Mouse (Mus musculus) common myeloid progenitor, adult 5-6 weeks (primary cell): Measurements from ENCODE around the gene Crtac1. TPM values are rescaled to one million over a fixed set of nuclear protein-coding genes. Genes with fewer than 3 reads are reported as not detected.
A peak's percentile ranks its signal among the peaks of the same experiment; 100 is the strongest.

ENCODE experiments used
- ATAC-seq: replicated peaks from 2 replicates; pipeline ENCODE4 v1.8.0; 2016; ENCODE audit warnings: low read depth, mild to moderate bottlenecking, moderate TSS enrichment, inconsistent platforms; ENCODE audit not compliant: poor library complexity, severe bottlenecking
- total RNA-seq: library from RNA; stranded (forward); fragments of 200-1000, 187-1606 nt; gene quantifications from 2 replicates; pipeline ENCODE4 v1.2.3, GENCODE M21; 2017

The Crtac1 gene
- total RNA-seq, 1 experiment from 2014 or later: not detected

- no peak for ATAC-seq
Measured at GRCm38 (mm10) chr19:42430981-42431380, 602 bp downstream of the Crtac1 start.

DNA sequence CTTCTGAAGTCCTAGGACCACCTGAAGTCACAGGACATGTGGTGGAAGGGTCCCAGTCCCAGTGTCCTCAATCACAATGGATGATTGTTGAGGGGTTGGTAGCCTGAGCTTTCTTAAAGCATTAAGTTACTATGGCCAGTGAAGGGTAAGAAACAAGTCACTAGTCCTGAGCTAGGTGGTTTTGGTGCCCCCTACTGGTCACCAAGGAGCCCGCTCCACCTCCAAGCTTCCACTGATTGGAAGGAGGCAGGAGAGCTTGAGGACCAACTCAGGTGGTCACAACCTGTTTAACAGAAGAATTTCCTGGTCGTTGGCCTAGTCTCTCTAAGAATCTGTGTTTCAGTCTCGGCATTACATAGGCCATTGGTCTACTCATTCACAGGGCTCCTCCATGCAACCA, 2.2 kb downstream of the Crtac1 start:
- ATAC-seq: peak; percentile 60

- ATAC-seq: no peak
Measured at GRCm38 (mm10) chr19:42425208-42425607, 6.4 kb downstream of the Crtac1 start.

GRCm38 (mm10) chr19:42415042-42415441, 16.5 kb downstream of the Crtac1 start:
- no peak for ATAC-seq

DNA sequence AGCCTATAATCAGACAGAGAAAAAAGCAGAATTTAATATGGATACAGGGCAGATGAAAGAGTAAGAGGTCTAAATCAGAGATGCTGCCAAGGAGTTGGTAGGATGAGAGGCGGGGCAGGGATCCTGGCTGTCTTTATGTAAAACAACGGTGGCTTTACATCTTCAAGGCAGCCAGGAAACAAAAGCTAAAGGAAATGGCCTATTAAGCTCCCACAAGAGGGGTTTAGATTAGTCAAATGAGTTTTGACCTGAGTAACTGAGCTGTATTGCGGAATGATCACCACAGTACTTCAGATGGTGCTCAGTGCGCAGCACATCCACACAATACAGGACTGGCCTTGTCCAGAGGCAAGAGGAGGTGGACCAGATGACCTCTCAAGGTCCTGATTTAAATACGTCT, 21.7 kb downstream of the Crtac1 start:
- ATAC-seq: no peak

- ATAC-seq: no peak
Measured at GRCm38 (mm10) chr19:42409226-42409625, 22.4 kb downstream of the Crtac1 start.

GRCm38 (mm10) chr19:42404364-42404763, 27.2 kb downstream of the Crtac1 start:
- ATAC-seq: no peak

DNA sequence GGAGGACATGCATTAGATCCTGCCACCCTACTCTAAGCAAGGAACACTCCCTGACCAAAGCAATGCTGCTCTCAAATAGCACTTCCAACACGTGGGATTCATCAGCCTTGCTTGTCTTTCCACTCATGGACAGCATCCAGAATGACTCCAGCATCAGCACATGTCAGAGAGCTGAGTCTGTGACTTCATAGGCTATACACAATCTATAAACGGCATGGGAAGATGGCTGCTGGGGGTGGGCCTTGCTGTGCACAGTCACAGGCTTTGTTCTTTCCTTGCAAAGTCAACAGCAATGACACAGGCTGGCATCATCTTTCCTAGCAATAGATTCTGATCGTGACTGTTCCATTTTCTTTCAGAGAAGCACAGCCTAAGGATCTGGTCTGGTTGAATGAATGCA, 31.6 kb downstream of the Crtac1 start:
- ATAC-seq: no peak

GRCm38 (mm10) chr19:42397281-42397680, 34.3 kb downstream of the Crtac1 start:
- no peak for ATAC-seq

DNA sequence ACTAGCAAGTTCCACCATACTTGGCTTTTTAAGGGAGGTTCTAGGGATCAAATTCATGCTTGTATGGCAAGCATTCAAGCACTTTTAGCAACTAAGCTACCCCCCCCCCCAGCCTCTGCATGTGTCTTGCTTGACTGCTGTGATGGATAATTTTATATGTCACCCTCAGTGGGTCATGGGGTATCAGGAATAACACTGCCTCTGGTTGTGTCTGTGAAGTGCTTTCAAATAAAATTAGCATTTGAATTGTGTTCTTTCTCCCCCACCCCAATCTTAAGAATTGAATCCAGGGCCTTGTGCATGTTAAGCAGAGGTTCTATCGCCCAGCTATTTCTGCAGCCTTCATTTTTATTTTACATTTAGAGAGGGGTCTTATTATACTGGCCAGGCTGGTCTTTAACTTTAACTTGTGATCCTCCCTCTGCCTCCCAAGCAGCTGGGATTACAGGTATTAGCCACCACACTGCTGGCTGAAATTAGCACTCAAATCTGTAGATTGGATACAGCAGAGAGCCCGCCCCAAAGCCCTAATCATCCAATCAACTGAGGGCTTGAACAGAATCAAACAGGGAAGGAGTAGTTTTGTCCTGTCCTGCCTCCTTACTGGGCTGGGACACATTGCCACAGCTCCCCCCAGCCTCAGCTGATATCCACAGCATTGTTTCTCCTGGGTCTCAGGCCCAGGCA, 36.6 kb downstream of the Crtac1 start:
- ATAC-seq: no peak

- ATAC-seq: no peak
Measured at GRCm38 (mm10) chr19:42393920-42394319, 37.7 kb downstream of the Crtac1 start.

DNA sequence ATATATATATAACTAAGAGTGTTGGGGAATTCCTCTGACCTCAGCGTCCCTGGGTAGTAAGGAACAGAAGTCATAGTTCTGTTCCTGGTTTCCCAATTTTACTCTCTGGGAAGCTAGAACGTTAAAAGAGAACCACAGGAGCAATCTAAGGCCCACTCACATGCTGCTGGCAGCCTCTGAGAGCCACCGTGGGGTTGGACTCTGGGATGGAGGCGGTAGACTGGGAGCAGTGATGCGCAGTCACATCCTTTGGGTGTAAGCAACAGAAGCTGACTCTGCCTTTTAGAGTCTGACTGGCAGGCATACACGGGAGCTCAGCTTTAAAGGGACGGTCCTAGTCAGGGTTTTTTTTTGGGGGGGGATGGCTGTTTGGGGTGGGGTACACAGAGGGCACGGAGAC, 39.5 kb downstream of the Crtac1 start:
- no peak for ATAC-seq

DNA sequence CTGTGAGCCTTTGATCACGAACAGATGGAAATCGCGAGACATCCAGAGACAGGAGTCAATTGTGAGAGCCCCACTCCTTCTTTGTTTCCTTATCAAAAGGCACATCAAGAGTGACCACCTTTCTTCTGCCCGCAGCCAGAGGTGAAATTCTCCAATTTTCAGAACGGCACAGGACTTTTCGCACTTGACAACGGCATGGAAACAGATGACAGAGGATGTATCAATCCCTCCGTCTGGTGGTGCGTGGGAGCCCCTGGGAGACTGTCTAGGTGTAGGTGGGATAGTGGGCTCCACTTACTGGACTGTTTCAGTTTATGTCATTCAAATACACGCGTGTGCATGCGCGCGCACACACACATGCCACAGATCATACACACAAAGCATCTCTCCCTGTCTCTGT, 42.0 kb downstream of the Crtac1 start:
- ATAC-seq: no peak

GRCm38 (mm10) chr19:42384981-42385598, 46.5 kb downstream of the Crtac1 start:
- no peak for ATAC-seq

GRCm38 (mm10) chr19:42380981-42381373, 50.6 kb downstream of the Crtac1 start:
- no peak for ATAC-seq

DNA sequence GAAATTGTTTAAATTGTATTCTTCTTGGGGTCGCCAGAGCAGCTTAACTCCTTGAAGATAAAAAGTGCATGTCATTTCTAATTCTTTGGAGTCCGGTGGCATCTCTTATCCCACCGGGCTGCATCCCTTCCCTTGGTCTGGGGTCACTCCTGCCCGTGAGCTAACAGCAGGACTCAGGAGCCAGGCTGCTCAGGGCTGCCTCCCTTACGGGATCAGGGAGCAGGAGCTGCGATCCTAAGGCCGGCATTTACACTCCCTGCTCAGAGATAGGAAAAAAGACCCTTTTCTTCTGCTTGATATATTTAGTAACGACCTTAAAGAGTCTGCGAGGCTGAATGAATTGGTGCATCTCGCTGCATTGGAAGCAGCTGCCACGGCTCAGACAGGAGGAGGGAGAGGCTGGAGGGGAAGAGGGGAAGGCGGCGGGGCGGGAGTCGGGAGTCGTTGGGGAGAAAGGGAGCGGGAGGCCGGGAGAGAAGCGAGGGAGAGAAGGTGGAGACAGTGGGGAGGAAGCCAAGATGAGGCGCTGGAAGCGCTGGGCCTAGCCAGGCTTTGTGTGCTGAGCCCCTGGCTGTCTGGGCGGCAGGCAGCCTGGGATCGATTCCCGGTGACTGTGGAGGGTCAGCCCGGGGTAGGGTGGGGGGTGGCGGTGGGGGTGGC, 51.1 kb downstream of the Crtac1 start:
- no peak for ATAC-seq

DNA sequence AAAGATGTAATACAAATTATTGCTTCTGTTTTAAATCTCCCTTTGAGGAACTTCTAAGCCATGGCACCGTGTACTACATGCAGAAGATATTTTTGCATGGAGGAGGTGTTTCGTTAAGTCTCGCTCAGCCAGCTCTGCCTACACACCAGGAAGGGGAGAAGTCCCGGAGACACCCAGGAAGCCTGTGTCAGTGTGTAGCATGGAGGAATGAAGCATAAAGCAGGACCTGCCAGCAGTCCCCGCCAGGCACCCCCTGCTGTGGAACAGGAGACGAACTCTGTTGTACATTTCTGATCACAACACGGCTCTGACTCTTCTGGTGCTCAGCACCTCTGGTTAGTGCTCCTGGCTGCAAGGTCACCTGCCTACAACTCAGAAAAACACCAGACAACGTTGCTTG, 51.8 kb downstream of the Crtac1 start:
- no peak for ATAC-seq

DNA sequence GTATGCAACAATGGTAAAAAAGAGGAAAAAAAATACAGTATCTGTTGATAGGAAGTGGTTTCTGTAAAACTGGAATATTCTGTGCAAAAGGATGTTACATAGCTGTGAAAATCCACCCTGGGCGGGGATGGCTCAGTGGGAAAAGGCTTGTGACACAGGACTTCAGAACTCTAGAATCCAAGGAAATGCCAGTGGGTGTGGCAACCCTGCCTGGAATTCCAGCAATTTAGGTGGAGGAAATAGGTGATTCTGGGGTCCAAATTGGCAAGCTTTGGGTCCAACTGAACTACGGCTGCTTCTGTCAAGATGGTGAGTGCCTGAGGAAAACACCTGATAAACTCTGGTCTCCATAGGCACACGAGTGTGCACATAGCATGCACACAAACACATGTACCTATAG, 54.4 kb downstream of the Crtac1 start:
- ATAC-seq: no peak

- ATAC-seq: no peak
Measured at GRCm38 (mm10) chr19:42363551-42363950, 68.0 kb downstream of the Crtac1 start.

- ATAC-seq: no peak
Measured at GRCm38 (mm10) chr19:42358406-42358805, 73.2 kb downstream of the Crtac1 start.

DNA sequence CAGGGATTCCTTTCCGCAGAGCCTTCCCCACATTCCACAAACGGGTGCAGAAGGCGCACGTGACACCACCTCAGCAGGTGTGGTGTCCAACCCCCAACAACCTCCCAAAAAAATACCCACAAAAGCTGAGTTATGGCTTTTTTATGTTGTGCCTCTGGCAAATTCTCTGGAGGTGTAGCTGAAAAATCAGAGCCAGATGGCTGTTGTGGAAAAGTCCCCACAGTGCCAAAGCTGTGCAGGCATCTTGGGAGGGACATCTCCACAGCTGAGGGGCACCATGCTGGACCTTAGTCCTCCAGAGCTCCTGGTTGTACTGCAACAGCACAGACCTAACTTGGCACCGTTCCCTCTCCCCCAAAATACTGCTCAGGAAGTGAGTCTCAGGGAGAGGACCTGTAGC, 74.7 kb downstream of the Crtac1 start:
- ATAC-seq: no peak

- no peak for ATAC-seq
Measured at GRCm38 (mm10) chr19:42355476-42355875, 76.1 kb downstream of the Crtac1 start.
